Mouse (Mus musculus) B cell, adult 62 days (primary cell): ENCODE measurements around the gene 1700020D05Rik. TPM values are rescaled to one million over a fixed set of nuclear protein-coding genes. Genes with fewer than 3 reads are reported as not detected.

ENCODE experiments used
- total RNA-seq: library from RNA; stranded (reverse); gene quantifications from 4 replicates; pipeline ENCODE4 v1.2.4, GENCODE M21; 2023

1700020D05Rik gene
- total RNA-seq: 1.6 to 3.8 TPM (median 2.1 TPM) in 4 replicates

GRCm38 (mm10) chr19:5503687-5504086 lies at the start of gene 1700020D05Rik:
Gene 1700020D05Rik (minus strand): TSS chr19:5503787.

GRCm38 (mm10) chr19:5510031-5511026 lies 6.7 kb upstream of the 1700020D05Rik start, which contains the start of gene Snx32:
Gene Snx32 (minus strand): TSS chr19:5510538.

GRCm38 (mm10) chr19:5490313-5490897 lies 13.2 kb downstream of the 1700020D05Rik start, which contains the start of gene Cfl1:
Gene Cfl1 (plus strand): TSS chr19:5490455.

GRCm38 (mm10) chr19:5487768-5488550 lies 15.6 kb downstream of the 1700020D05Rik start, which contains the start of gene Mus81:
Gene Mus81 (minus strand): TSS chr19:5488402.

GRCm38 (mm10) chr19:5473720-5474119 lies 29.9 kb downstream of the 1700020D05Rik start, which contains the start of gene Efemp2:
Gene Efemp2 (plus strand): TSS chr19:5473954.

GRCm38 (mm10) chr19:5468374-5468773 lies 35.2 kb downstream of the 1700020D05Rik start, which contains the start of gene Ctsw:
Gene Ctsw (minus strand): TSS chr19:5468507.

GRCm38 (mm10) chr19:5460465-5460911 lies 43.1 kb downstream of the 1700020D05Rik start, which contains the start of gene Fibp:
Gene Fibp (plus strand): TSS chr19:5460615.

GRCm38 (mm10) chr19:5457746-5458442 lies 45.7 kb downstream of the 1700020D05Rik start, which contains the start of gene Ccdc85b:
Gene Ccdc85b (minus strand): TSS chr19:5457894.

Other genes starting within 250 kb of the 1700020D05Rik start
- gene Pacs1, start 230.7 kb downstream of the 1700020D05Rik start, total RNA-seq: 72.0 to 82.2 TPM (median 75.3 TPM) in 4 replicates
- gene Sf3b2, start 208.3 kb downstream of the 1700020D05Rik start, total RNA-seq: 307 to 329 TPM (median 311 TPM) in 4 replicates
- gene Gal3st3, start 205.5 kb downstream of the 1700020D05Rik start, total RNA-seq: not detected in 4 replicates
- gene Catsper1, start 168.0 kb downstream of the 1700020D05Rik start, total RNA-seq: not detected in 4 replicates
- gene Cst6, start 154.2 kb downstream of the 1700020D05Rik start, total RNA-seq: 1.1 TPM in 1 of 4 replicates, not detected in the others
- 34.9 to 38.5 TPM (median 36.1 TPM) in 4 replicates for gene Eif1ad, start 137.0 kb downstream of the 1700020D05Rik start, total RNA-seq
- 88.3 to 99.9 TPM (median 93.3 TPM) in 4 replicates for gene Banf1, start 136.6 kb downstream of the 1700020D05Rik start, total RNA-seq
- gene Sart1, start 115.1 kb downstream of the 1700020D05Rik start, total RNA-seq: 164 to 192 TPM (median 190 TPM) in 4 replicates
- not detected in 4 replicates for gene Tsga10ip, start 101.3 kb downstream of the 1700020D05Rik start, total RNA-seq
- 152 to 183 TPM (median 166 TPM) in 4 replicates for gene Drap1, start 78.8 kb downstream of the 1700020D05Rik start, total RNA-seq
- gene AI837181, start 78.6 kb downstream of the 1700020D05Rik start, total RNA-seq: 48.5 to 56.8 TPM (median 51.1 TPM) in 4 replicates
- gene Fosl1, start 56.2 kb downstream of the 1700020D05Rik start, total RNA-seq: 0.41 to 2.4 TPM (median 1.2 TPM) in 4 replicates
- 2.5 to 3.4 TPM (median 2.8 TPM) in 4 replicates for gene Ccdc85b, start 45.9 kb downstream of the 1700020D05Rik start, total RNA-seq
- 71.4 to 110 TPM (median 105 TPM) in 4 replicates for gene Fibp, start 43.2 kb downstream of the 1700020D05Rik start, total RNA-seq
- gene Ctsw, start 35.3 kb downstream of the 1700020D05Rik start, total RNA-seq: 0.92 to 2.5 TPM (median 1.4 TPM) in 4 replicates
- gene Efemp2, start 29.8 kb downstream of the 1700020D05Rik start, total RNA-seq: not detected in 4 replicates
- 29.5 to 38.4 TPM (median 36.3 TPM) in 4 replicates for gene Mus81, start 15.4 kb downstream of the 1700020D05Rik start, total RNA-seq
- 1,244 to 1,311 TPM (median 1,302 TPM) in 4 replicates for gene Cfl1, start 13.3 kb downstream of the 1700020D05Rik start, total RNA-seq
- 9.1 to 11.3 TPM (median 9.6 TPM) in 4 replicates for gene Snx32, start 6.8 kb upstream of the 1700020D05Rik start, total RNA-seq
- gene Ovol1, start 56.9 kb upstream of the 1700020D05Rik start, total RNA-seq: not detected in 4 replicates
- gene Ap5b1, start 64.2 kb upstream of the 1700020D05Rik start, total RNA-seq: 15.4 to 17.9 TPM (median 15.7 TPM) in 4 replicates
- 75.8 to 104 TPM (median 94.4 TPM) in 4 replicates for gene Rnaseh2c, start 98.1 kb upstream of the 1700020D05Rik start, total RNA-seq
- 102 to 119 TPM (median 114 TPM) in 4 replicates for gene Kat5, start 106.5 kb upstream of the 1700020D05Rik start, total RNA-seq
- gene Rela, start 133.7 kb upstream of the 1700020D05Rik start, total RNA-seq: 140 to 161 TPM (median 148 TPM) in 4 replicates
- gene Sipa1, start 159.9 kb upstream of the 1700020D05Rik start, total RNA-seq: 565 to 597 TPM (median 588 TPM) in 4 replicates
- 55.2 to 63.2 TPM (median 57.8 TPM) in 4 replicates for gene Map3k11, start 185.0 kb upstream of the 1700020D05Rik start, total RNA-seq
- 193 to 226 TPM (median 206 TPM) in 4 replicates for gene Pcnx3, start 185.1 kb upstream of the 1700020D05Rik start, total RNA-seq
- gene Kcnk7, start 200.6 kb upstream of the 1700020D05Rik start, total RNA-seq: not detected in 4 replicates
- 50.4 to 54.6 TPM (median 51.6 TPM) in 4 replicates for gene Ehbp1l1, start 222.5 kb upstream of the 1700020D05Rik start, total RNA-seq
- gene Fam89b, start 225.9 kb upstream of the 1700020D05Rik start, total RNA-seq: 18.2 to 22.6 TPM (median 21.3 TPM) in 4 replicates
- gene Ltbp3, start 237.1 kb upstream of the 1700020D05Rik start, total RNA-seq: not detected in 4 replicates